Mouse (Mus musculus): ENCODE measurements at regions not wholly inside any gene's neighbourhood (a gene's known extent, or its start where the extent isn't known, plus 50 kb on each side); places are given as distances from the start of the nearest gene placed in this dataset.
"Not testable (repeated sequence)": the region's sequence is repeated elsewhere in the genome, so short reads cannot be mapped to it uniquely, and the experiment has no call there.

DNA sequence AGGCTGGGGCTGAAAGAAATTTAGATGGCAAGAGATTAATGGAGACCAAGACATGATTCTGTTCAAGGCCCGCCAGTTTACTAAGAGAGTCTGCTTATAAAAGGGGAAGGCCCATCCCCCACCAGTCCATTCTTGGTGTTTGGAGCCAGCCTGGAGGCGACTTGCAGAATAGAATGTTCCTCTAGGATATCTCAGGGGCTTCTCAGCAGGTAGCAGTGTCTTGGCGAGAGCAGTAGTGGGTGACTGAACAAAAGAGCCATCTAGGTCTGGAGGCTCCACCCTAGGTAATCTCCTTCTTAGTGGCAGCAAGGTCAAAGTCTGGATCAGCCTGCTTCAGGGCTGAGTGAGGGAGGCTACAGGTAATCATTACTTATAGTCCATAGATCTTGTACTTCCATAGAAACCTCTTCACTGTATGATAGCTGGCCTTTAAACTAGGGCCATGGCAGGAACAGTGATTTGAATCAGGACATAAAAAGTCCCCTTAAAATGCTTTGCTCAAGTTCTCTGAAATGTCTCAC is 166.0 kb upstream of the Gm5538 start:
- DNase-seq (ENCODE audit: low read depth, low spot score) = not testable (repeated sequence)

DNA sequence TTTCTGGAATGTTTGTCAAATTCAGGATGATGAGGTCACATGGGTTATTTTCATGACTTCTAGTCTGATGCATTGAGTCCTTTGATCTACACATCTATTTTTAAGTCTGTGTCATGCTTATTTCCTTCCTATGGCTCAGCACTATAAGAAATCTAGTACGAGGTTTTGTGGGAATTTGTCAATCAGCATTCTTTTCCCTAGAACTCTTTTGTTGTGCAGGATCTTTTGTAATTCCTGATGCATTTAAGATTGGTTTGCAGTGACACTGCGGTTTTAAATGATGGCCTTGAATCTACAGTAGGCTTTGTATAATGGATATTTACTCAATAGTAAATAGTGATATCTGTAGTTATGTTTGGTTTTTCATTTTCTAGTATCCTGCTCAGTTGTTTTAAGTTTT is 187.0 kb upstream of the Gm5538 start:
- no peak for DNase-seq (ENCODE audit: low read depth, low spot score)

GRCm38 (mm10) chr3:59540547-59540946 is 189.0 kb upstream of the Gm5538 start:
- not testable (repeated sequence) for DNase-seq (ENCODE audit: low read depth, low spot score)

DNA sequence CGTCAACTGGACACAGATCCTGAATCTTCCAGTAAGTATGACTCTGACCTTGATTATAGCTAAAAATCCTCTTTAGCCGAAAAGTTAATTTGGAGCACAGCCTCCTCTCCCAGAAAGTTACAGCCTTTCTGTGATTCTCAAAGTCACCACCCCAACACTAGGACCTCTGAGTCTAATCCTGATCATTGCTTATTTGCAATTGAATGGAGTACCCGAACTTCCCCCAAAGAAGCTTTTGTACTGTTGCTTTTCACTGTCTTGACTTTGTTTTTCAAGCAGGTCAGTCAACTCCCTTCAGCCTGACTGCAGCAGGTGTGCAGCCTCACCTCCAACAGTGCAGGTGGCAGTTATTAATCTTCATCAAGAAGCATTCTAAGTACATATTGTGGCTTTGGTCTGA is 189.7 kb upstream of the Gm5538 start:
- not testable (repeated sequence) for DNase-seq (ENCODE audit: low read depth, low spot score)

GRCm38 (mm10) chr3:59531311-59531834 is 187.2 kb upstream of the Igsf10 start:
- no peak for DNase-seq (ENCODE audit: low read depth, low spot score)

DNA sequence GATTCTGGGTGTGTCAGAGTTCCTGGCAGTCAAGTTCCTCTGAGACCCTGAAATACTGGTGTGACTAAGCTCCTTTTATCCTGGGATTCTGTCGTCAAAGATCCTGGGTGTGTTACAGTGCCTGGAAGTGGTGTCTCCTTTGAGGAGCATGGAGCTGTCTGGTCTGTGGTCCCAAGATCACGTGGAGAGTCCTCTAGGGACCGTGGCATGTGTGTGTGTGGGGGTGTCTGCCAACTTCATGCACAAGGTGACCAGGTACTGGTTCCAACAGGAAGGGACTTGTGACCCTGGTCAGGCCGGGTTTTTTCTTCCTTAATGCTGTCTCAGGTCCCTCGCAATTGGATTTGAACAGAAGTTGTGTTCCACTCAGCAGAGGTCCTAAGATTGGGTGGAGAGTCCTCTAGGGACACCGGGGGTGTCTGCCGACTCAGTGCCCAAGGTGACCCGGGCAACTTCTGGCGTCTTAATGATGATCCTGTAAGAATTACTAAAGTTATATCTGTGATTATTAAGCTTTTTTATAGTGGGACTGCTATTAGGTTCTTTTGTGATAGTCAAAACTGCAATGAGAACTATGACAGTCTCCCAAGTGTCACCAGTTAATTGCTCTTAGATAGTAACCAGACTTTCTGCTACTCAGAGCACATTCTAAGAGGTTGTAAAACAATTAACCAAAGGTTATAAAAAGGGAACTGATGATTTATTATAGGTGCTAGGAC is 186.6 kb upstream of the Igsf10 start:
- DNase-seq (ENCODE audit: low read depth, low spot score) = no peak

DNA sequence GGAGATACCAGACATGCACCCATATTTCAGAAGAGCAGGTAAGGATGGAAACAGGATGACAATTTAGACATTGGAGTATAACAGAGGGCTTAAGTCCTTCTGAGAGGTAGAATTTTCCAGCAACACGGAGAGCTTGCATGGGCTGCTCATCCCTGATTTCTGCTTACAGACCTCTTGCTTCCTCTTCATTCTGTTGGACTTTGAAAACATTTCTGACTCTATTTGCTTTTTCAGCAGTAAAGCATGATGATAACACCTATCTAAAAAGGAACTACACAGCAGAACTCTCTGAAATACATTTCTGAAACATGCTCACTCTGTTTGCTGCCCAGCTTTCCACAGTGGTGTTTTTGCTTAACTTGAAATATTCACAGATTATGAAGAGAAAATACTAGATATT is 176.6 kb upstream of the Igsf10 start:
- DNase-seq (ENCODE audit: low read depth, low spot score) = no peak

DNA sequence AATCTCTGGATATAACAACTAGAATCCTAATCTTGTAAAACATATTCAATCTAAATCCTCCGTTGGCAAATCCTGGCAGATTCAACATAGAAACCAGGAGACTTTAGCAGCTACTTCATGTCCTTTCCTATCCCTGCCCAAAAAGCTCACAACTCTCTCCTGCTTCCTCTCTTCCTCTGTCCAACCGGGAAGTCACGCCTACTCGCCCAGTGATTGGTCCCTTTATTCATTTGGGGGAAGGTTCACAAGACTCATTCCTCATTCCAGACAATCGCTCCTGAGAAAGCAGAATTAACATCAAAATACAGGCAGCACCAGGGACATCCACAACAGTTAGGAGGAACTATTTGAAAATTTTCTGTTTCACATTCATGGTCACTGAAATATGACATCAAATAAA is 133.9 kb upstream of the Igsf10 start:
- no peak for DNase-seq (ENCODE audit: low read depth, low spot score)

- DNase-seq (ENCODE audit: low read depth, low spot score) = no peak
These were observed 133.4 kb upstream of the Igsf10 start for GRCm38 (mm10) chr3:59477441-59478061.

- DNase-seq (ENCODE audit: low read depth, low spot score) = no peak
These were observed 124.8 kb upstream of the Igsf10 start for GRCm38 (mm10) chr3:59468956-59469355.

GRCm38 (mm10) chr3:59462341-59463158 is 118.4 kb upstream of the Igsf10 start:
- DNase-seq (ENCODE audit: low read depth, low spot score) = no peak

DNA sequence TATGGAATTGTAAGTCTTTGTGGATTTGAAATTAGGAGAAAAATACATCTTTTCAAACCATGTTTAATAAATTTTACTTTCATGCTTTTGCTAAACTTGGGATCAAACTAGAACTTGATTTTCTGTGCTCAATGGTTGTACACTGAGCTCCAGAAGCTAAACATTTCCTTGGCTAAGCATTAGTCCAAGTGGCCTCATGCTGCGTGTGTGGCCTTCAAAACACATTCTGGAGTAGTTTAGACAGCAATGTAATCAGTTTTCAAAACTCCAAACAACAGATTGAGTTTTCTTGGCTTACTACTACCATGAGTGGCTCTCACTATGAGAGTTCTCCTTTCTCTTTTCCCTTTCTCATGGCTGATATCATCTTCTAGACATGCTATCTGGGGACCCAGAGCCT is 112.7 kb upstream of the Igsf10 start:
- no peak for DNase-seq (ENCODE audit: low read depth, low spot score)

- no peak for DNase-seq (ENCODE audit: low read depth, low spot score)
These were observed 106.9 kb upstream of the Igsf10 start for GRCm38 (mm10) chr3:59451084-59451483.

GRCm38 (mm10) chr3:59423621-59424020 is 79.4 kb upstream of the Igsf10 start:
- no peak for DNase-seq (ENCODE audit: low read depth, low spot score)

DNA sequence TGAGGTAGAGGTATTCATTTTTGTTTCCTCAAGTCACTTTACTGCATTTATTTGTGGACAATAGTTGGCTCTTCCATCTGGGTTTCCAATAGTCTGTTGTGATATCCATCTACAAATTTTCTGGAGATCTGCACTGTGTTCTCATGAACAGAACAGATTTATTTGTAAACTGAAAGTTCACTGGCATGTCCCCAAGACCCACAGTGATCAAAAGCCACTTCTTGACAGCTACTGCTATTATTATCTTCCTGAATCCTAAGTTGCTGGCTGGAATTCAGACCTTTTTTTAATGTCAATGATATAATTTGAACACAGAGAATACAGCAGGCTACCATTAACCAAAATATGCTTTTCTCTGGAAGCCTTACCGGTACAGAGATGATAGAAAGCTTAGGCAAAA is 64.9 kb upstream of the Igsf10 start:
- DNase-seq (ENCODE audit: low read depth, low spot score) = no peak

DNA sequence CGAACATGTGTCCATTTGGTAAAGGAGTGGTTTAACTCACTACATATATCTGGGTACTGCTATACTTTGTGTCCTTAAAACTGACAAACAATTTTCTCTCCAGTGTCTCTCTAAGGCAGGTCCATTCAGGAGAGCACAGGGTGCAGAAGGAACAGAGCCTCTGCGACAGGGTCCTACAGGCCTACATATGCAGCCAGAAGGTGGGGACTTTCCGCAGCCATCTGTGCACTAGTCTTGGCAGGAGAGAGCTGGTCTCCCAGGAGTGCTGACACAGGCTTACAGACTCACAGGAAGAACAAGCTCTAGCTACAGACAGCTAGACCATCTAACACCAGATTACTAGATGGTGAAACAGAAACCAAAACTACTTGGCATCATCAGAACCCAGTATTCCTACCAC is 61.8 kb upstream of the Igsf10 start:
- DNase-seq (ENCODE audit: low read depth, low spot score) = peak; percentile 19

- peak; percentile 88 for DNase-seq (ENCODE audit: low read depth, low spot score)
These were observed 57.7 kb upstream of the Igsf10 start for GRCm38 (mm10) chr3:59401856-59402255.

- DNase-seq (ENCODE audit: low read depth, low spot score) = no peak
These were observed 57.2 kb upstream of the Igsf10 start for GRCm38 (mm10) chr3:59401425-59401824.
